Mouse (Mus musculus) thymus, adult 2 months (tissue): ENCODE data around the gene Tspan31. TPM values are rescaled to one million over a fixed set of nuclear protein-coding genes. Genes with fewer than 3 reads are reported as not detected.

Experiments
- DNase-seq: peaks from one replicate; pipeline ENCODE4 v3.0.0; 2021
- H3K27ac ChIP-seq: fragments of 200-500 bp; 2 replicates; pipeline ENCODE4 v1.5.1; 2012; ENCODE audit warnings: low read length, control low read depth; ENCODE audit not compliant: control insufficient read depth, insufficient read depth
- H3K27me3 ChIP-seq: fragments of 200-500 bp; 2 replicates; pipeline ENCODE4 v1.6.1; 2012; ENCODE audit warnings: mild to moderate bottlenecking, low read length, moderate library complexity, mixed read lengths; ENCODE audit not compliant: control insufficient read depth, insufficient read depth
- H3K36me3 ChIP-seq: fragments of 200-500 bp; 2 replicates; pipeline ENCODE4 v1.6.1; 2012; ENCODE audit warnings: mild to moderate bottlenecking, low read length, moderate library complexity; ENCODE audit not compliant: control insufficient read depth, insufficient read depth
- H3K4me1 ChIP-seq: fragments of 200-500 bp; replicated peaks from 2 replicates; pipeline ENCODE4 v1.6.1; 2012; ENCODE audit warnings: low read length; ENCODE audit not compliant: control insufficient read depth, insufficient read depth
- H3K4me3 ChIP-seq: fragments of 200-500 bp; 2 replicates; pipeline ENCODE4 v1.5.1; 2012; ENCODE audit warnings: mild to moderate bottlenecking, low read length, control low read depth, moderate library complexity; ENCODE audit not compliant: control insufficient read depth, insufficient read depth
- CTCF ChIP-seq: fragments of 200-500 bp; IDR thresholded peaks from 2 replicates; pipeline ENCODE4 v1.5.1; 2012; ENCODE audit warnings: mild to moderate bottlenecking, control low read depth, low read length, moderate library complexity, borderline replicate concordance; ENCODE audit not compliant: control insufficient read depth, poor library complexity, insufficient read depth; ENCODE audit errors: extremely low read depth
- POLR2A ChIP-seq: fragments of 200-500 bp; IDR thresholded peaks from 2 replicates; pipeline ENCODE4 v1.6.1; 2012; ENCODE audit warnings: mild to moderate bottlenecking, low read length, control low read depth, moderate library complexity; ENCODE audit not compliant: control insufficient read depth, poor library complexity, insufficient read depth; ENCODE audit errors: extremely low read depth
- WGBS: fragments of 180-500 bp; shearing (Covaris S2); methylation state at CpG from one replicate; pipeline ENCODE4 v1.1.7; 2018; 5-methylcytosine and 5-hydroxymethylcytosine counted together
- polyA plus RNA-seq: library from polyadenylated mRNA; depleted of rRNA; stranded (reverse); fragments of >200 nt; gene quantifications from 2 replicates; pipeline ENCODE4 v1.2.3, GENCODE M21; 2012

Gene Tspan31
- polyA plus RNA-seq, 1 experiment = 45.2 TPM

- WGBS = 82% methylated on average over 5 of the region's 5 CpGs
- no peak for TF ChIP-seq POLR2A
- no peak for TF ChIP-seq CTCF
Measured at GRCm38 (mm10) chr10:127061085-127061484, 9.0 kb downstream of the Tspan31 start.

GRCm38 (mm10) chr10:127059968-127060916, 9.8 kb downstream of the Tspan31 start, which contains the start of gene March9:
Gene March9 (minus strand): TSS chr10:127060184.
- Histone ChIP-seq H3K4me3 (peak within 1 kb of the TSS; percentile 54), H3K36me3 (peaks cover 5% of the 10 kb centered on the region), H3K27me3 (peaks cover 2% of the 10 kb centered on the region), H3K27ac (no peak within 1 kb of the TSS), H3K4me1 (peaks cover 23% of the 10 kb centered on the region)
- TF ChIP-seq POLR2A = no peak
- TF ChIP-seq CTCF = no peak
- WGBS = 3% methylated on average over 59 of the region's 72 CpGs
- peak; percentile 88 for DNase-seq

More at GRCm38 (mm10) chr10:127061085-127061484, 9.0 kb downstream of the Tspan31 start:
- Histone ChIP-seq H3K27ac (no peak overlapping the region), H3K4me3 (no peak overlapping the region), H3K27me3 (peaks cover 2% of the 10 kb centered on the region), H3K36me3 (peaks cover 13% of the 10 kb centered on the region), H3K4me1 (peaks cover 23% of the 10 kb centered on the region)
- no peak for DNase-seq

- H3K27me3 ChIP-seq = peaks cover 2% of the 10 kb centered on the region
- WGBS = 2% methylated on average over 75 of the region's 92 CpGs
- TF ChIP-seq POLR2A (no peak), CTCF (no peak)
- H3K27ac ChIP-seq = no peak overlapping the region
- H3K4me3 ChIP-seq = peak overlapping the region; percentile 54
- peaks cover 16% of the 10 kb centered on the region for H3K4me1 ChIP-seq
- H3K36me3 ChIP-seq = no peaks in the 10 kb centered on the region
- peak; percentile 28 for DNase-seq
Measured at GRCm38 (mm10) chr10:127059174-127059967, 10.7 kb downstream of the Tspan31 start.

GRCm38 (mm10) chr10:127058708-127059107, 11.4 kb downstream of the Tspan31 start:
- H3K4me3 ChIP-seq = no peak overlapping the region
- TF ChIP-seq CTCF (no peak), POLR2A (no peak)
- no peaks in the 10 kb centered on the region for H3K36me3 ChIP-seq
- peaks cover 2% of the 10 kb centered on the region for H3K27me3 ChIP-seq
- WGBS = 11% methylated on average over 8 of the region's 8 CpGs
- DNase-seq = no peak
- H3K4me1 ChIP-seq = peaks cover 12% of the 10 kb centered on the region
- no peak overlapping the region for H3K27ac ChIP-seq

GRCm38 (mm10) chr10:127058161-127058560, 11.9 kb downstream of the Tspan31 start:
- TF ChIP-seq POLR2A (no peak), CTCF (peak; percentile 98)
- peaks cover 12% of the 10 kb centered on the region for H3K4me1 ChIP-seq
- 4% methylated on average over 9 of the region's 9 CpGs for WGBS
- no peak overlapping the region for H3K4me3 ChIP-seq
- no peaks in the 10 kb centered on the region for H3K36me3 ChIP-seq
- no peak overlapping the region for H3K27ac ChIP-seq
- peak; percentile 86 for DNase-seq
- H3K27me3 ChIP-seq = peaks cover 2% of the 10 kb centered on the region

- WGBS = 95% methylated on average over 20 of the region's 20 CpGs
- Histone ChIP-seq H3K27ac (no peak overlapping the region), H3K36me3 (no peaks in the 10 kb centered on the region), H3K4me3 (no peak overlapping the region), H3K4me1 (peaks cover 9% of the 10 kb centered on the region), H3K27me3 (peaks cover 2% of the 10 kb centered on the region)
- TF ChIP-seq POLR2A (no peak), CTCF (no peak)
- DNase-seq = no peak
Measured at GRCm38 (mm10) chr10:127056490-127056889, 13.6 kb downstream of the Tspan31 start.
